Mouse (Mus musculus): Measurements from ENCODE around the gene Auts2.
A peak's percentile ranks its signal among the peaks of the same experiment; 100 is the strongest.
"Not testable (repeated sequence)": the region's sequence is repeated elsewhere in the genome, so short reads cannot be mapped to it uniquely, and the experiment has no call there.

Auts2 gene

DNA sequence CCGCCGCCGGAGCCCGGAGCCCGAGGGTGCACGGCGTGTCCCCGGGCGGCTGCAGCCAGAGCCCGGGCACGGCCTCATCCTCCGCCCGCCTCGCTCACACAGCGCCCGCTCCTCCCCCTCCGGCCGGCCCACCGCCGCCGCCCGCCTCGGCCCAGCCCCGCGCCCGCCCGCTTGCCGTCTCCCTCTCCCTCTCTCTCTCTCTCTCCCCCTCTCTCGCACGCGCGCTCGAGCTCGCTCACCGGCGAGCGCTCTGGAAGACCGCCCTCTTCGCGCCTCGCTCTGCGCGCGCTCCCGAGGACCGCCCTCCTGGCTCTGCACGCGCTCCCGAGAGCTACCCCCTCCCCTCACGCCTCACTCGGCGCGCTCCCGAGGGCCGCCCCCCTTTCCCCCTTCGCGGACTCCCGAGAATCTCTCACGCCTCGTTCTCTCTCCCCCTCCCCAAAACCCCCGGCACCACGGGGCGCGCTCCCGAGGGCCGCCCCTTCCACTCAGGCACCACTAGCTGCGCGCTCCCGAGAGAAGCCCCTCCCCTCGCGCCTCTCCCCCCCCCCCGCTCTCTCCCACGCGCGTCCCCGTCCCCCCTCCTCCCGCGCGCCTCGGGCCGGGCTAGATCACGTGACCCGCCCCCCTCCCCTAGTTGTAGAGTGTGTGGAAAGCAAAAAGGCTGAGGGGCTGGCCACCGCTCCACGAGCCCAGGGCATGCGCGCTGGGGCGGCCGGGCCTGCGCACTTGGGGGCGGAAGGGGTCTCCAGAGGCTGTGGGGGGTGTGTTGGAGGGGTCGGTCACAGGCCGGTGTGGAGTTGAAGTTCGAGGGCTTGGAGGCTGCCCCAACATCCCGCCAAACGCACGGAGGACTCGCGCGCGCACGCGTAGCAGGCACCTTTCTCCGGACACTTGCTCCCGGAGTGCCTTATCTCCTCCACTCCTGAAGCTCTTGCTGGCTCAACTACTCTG, at the start of gene Auts2:
Gene Auts2 (minus strand): TSS at position 227 of the 954 bp plus-strand sequence.
- DNase-seq (ENCODE audit: low spot score), result peak; percentile 90

DNA sequence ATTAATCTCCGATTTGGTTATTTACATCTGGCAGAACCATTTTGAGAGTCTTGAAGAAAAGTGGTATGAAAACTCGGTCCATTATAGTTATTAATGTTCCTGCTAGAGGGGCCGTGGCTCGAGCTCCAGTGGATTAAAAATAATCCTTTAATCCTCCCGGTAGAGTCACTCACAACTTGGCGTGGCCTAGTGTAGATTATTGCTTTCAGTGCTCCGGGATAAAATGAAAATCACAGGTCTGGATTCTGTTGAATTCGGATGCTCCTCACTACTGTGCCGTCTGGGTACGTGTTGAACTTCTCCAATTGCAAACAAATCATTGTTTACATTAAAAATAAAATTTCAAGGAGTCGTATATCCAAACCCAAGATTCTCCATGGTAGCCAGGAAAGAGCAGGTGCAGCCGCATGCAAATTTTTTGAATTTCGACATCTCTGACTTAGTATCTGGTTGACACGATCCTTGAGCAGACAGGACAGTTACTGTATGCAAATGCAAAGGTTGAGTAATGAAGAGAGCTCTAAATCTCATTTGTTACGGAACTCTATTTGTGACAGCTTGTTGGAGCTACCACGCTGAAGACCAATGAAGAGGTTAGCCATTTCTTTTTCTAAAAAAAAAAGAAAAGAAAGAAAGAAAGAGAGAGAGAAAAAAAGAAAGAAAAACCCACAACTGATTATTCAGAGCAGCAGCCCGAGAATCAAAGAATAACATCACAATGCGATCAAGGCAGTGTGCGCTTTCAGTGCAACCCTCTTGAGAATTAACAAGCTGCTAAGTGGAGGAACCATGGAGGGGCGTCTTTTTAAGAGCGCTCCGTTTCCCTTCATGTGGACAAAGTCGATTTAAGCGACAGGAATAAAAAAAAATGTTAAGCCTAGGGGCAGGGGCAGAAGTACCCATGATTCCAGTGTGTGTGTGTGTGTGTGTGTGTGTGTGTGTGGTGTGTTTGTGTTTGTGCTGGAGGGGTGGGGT, 48.9 kb upstream of the Auts2 start:
- no peak for DNase-seq (ENCODE audit: low spot score)

DNA sequence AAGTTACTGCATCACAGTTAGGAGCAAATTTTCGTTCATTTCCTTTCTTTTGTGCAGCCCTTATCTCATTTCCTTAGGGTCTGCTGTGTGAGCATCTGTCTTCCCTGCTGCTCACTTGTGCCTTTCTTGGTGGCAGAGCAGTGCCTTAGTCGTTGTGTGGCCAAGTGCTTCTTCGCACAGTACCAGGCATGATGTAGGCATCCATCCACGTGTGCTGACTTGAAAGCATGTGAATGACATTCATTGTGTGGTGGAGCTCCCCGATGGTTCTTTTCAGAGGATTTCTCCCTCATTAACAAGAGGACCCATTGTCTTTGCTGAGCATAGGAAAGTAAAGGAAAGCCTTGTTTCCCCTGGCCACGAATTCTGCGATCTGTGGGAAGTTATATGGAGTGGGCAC, 36.6 kb upstream of the Auts2 start:
- DNase-seq (ENCODE audit: low spot score), result no peak

DNA sequence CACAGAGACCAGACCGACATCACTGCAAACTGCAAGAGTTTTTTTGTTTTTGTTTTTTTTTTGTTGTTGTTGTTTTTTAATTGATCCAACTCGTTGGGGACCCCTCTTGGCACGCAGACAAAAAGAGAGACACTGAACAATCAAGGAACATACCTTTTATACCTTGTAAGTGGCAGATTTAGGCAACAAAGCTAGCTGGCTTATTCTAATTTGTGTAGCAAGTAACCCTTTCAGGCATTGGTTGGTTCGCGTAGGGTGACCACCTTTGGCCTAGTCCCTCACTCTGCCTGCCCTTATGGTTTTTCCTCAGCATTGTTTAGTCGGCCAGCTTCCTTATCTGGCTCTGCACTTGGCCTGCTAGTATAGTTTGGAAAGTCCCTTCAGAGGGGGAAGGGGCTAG, 17.6 kb upstream of the Auts2 start:
- not testable (repeated sequence) for DNase-seq (ENCODE audit: low spot score)

DNA sequence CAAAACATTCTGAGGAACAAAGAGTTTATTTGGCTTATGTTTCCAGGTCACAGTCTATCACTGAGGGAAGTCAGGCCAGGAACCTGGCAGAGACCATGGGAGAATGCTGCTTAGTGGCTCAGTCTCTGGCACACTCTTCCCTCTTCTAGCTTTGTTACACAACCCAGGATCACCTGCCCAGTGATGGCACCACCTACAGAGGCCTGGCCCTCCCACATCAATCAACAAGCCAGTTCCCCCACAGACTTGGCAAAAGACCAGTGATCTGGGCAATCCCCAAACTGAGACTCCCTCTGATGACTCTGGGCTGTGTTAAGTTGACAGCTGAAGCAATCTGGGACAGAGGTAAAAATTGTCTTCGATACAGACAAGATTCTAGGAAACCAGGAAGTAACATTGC, 2.6 kb upstream of the Auts2 start:
- DNase-seq (ENCODE audit: low spot score), result peak; percentile 3

DNA sequence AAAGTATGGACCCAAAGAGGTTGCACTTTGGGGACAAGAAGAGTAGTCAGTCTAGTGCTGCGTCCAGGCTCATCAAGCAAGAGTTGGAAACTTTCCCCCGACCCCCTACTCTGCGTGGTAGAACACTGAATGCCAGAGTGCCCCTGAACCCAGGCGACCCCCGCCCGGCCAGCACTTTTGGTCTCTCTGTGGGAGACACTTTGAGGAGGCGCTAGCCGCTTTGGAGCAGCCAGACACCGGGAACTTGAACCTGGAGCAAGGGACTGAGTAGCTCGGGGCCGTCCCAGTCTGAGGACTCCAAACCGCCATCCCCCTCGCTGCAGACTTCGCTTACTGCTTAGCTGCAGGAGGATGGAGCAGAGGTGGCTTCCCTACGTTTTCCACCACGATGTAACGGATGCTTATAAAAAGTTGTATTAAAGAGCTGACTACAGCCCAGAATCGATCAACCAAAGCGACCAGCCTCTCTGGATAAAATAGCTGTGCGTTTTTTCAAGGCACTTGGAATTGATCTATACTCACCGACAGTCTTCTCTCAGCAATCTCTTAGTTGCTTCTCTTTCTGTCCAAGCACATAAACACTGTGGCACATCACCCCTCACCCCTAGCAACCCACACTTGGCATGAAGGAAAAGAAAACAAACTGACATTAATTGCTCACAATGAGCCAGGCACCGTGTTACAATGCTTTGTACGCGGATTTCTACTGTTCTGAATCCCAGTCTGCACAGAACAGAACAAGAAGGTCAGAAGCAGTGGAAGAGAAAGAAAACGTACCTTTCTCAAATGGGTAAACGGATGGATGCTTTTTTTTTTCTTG, 1.2 kb upstream of the Auts2 start:
- peak; percentile 2 for DNase-seq (ENCODE audit: low spot score)

DNA sequence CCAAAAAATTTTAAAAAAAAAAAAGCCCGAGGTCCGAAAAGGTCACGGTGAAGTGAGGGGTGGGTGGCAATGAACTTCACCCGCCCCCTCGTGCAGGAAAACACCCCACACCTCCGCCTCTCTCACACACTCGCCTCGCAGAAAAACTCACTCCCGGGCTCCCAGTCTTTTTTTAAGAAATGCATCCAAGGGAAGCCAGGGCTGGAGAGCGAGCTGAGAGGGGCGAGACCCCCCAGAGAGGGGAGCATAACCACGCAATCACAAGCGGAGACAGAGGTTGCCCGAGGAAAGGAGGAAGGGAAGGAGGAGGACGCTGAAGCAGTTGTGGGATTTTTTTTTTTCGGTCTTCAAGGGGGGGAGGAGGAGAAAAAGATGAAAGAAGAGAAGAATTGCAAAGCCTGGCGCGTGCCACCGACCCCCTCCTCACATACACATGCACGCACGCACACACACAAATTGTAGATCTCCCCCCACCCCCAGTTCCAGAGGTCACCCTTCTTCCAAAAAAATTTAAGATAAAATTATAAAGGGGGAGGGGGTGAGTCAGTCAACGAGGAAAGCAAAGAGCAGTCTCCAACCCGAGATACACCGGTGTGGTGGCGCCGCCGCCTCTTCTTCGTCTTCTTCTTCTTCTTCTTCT, 643 bp downstream of the Auts2 start:
- DNase-seq (ENCODE audit: low spot score), result no peak

DNA sequence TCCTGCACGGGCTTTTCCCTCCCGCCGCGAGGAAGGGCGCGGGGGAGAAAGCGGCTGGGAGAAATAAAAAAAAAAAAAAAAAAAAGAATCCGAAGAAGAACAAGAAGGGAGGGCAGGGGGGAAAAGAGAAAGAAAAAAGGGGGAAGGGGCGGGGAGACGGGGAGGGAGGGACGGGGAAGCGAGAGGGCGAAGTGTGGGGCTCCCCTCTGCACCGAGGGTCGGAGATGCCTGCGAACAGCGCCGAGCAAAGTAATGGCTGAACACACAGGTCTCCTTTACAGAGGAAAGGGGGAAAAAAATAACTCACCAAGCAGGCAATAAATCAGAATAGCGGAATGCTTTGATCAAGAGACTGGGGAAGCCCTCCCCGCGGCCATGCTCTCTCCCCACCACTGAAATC, 1.2 kb downstream of the Auts2 start:
- DNase-seq (ENCODE audit: low spot score), result no peak

DNA sequence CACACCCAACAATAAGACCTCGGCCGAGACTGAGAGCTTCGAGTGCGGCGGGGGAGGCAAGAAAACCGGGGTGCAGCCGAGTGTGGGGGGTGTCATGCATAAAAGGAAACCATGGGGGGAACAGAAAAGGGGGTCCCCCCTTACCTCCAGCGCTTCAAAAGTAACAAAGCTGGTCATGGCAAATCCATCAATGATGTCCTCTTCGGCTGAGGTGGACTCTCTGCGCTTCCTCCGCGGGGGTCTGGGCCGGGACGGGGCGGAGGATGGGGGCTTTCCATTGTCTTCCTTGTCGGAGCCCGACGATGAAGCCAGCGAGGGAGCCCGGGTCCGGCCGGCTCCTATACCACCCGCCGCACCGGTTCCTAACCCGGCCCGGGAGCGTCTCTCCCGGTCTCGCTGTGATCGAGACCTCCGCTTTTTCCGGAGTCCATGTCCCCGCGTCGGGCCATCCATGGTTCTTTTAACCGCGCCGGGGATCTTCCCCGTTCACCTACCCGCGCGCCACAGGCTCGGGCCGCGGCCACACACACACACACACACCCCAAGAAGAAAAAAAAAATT, 1.7 kb downstream of the Auts2 start:
- no peak for DNase-seq (ENCODE audit: low spot score)

DNA sequence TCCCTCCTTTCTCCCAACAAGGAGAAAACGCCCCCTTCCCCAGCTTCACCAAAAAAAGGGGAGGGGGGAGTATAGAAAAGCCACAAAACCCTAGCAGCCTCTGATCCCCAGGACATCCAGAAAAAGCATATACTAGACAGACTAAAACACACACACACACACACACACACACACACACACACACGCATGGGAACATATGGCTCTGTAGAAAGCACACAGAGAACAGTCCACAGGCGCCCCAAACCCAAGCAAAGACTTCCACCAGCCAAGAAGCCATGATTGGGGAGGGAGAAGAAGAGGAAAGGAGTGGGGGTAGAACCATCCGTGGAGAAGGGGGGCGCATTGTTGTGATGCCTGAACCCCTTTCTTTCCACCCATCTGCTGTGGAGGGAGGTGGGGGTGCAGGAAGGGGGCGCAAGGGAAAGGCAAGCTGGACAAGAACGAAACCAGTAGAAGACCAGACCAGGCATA, 2.3 kb downstream of the Auts2 start:
- DNase-seq (ENCODE audit: low spot score), result no peak

DNA sequence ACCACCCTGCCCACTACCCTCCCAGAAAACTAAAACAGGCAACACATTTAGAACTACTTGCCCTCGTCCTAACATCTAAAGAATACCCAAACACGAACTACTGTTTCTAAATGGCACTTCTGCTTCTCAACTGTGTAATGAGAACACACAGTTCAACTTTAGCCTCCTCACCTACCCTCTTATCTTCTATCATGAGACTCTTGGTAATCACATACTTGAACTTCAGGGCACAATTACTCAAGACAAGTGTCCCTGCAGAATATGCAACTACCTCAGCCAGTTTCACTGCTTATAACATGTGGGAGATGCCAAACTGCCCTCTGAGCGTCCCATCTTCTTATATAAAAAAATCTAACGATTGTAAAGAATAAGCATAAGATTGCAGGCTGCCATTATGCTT, 5.7 kb downstream of the Auts2 start:
- no peak for DNase-seq (ENCODE audit: low spot score)

DNA sequence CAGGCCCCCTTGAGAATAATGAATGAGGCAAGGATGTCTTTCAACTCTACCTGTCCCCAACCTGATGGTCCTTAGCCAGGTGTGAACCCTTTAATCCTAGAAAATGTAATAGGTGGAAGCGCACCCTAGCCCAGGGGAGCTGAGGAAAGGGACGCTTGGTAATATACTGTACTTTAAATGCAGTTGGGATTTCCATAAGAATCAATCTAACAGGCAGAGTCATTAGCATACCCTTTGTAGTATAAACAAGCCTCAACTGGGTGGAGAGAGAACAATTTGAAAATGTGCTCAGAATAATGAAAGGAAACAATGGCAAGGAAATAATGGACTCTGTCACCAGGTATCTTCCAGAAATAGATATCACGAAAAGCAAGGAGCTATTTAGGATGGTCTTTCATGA, 16.7 kb downstream of the Auts2 start:
- DNase-seq (ENCODE audit: low spot score), result no peak

DNA sequence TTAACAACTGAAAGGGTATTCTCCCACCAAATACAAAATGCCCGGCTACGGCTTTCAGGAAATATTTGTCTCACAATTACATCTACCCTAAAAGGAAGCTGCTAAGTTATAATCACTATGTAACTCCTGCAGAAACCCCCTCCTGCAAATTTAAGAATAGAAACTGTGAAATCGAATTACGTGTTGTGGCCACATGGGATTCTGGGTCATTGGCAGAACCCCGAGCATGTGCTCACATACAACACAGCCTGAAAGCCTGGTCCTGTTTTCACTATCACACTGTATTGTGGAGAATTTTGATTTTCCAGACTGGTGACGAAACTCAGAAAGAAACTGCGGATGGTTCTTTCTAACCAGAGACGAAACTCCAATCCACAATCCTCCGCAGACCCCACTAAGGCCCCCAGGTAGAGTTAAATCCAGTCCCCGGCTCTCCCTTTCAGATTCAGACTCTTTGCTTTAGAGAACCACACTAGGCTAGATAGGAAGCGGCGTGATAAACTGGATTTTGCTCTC, 21.7 kb downstream of the Auts2 start:
- no peak for DNase-seq (ENCODE audit: low spot score)

DNA sequence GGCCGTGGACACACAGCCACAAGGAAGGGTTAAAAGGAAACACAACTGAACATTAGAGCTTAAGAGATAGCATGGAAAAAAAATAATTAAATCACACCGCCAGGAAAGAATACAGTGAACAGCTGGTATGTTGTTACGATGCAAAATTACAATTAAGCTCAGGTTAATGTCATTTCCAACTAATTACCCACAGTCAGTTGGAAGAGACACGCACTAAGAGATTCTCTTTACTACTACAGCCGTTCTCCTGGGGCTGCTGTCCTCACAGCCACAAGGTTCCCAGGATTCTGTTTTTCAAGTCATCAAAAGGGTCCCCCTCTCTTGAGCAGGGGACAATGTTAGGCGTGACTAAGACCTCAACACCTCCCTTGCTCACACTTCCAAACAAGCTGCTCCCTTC, 25.3 kb downstream of the Auts2 start:
- no peak for DNase-seq (ENCODE audit: low spot score)

DNA sequence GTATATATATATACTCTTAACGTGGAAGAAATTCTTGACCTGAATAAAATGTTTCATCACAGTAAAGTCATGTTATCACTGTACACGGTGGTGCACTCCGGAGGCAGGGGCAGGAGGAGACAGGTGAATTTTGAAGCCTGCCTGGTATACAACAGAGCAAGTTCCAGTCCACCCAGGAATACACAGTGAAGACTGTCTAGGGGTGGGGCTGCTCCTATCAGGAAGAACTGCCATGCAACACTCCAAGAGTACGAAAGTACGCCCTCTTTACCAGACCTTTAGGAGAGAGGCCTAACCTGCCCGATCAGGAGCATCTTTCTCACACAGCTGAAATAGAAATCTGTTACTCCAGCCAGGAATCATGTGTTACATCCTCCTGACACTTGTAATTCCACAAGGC, 28.6 kb downstream of the Auts2 start:
- DNase-seq (ENCODE audit: low spot score), result no peak

DNA sequence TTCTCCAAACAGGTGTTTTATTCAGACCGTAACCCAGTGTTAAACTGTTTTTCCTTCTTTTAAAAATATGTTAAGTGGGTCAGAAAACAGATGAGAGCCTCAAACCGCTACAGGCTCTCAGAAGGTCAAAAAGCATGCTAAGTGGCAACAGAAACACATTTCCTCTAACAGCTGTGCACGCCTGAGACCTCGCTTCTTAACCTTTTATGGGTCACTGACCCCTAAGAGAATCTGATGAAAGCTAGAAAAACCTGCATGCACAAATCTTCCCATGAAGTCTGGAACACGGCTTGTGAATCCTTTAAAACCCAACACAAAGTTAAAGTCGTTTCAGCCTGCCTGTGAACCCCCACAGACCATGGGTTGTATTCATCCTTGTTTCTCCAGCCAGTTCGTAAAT, 29.9 kb downstream of the Auts2 start:
- DNase-seq (ENCODE audit: low spot score), result no peak

DNA sequence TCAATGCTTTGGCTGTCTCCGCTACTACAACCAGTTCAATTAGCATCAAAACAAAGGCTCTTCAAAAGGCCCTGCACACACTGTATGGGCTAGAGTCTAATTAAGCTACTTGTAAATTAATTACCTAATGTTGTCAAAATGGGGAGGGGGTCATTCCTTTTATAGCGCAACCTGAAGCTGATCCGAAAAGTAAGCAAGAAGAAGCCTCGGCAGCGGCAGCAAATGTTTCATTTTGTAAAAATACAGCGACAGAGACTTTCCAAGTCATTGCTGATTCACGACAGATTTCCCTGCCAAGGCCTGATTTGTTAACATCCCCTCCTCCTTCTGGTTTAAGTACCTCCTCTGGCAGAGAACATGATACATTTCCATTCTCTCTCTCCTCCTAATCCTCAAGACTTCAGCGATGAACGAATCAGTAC, 33.7 kb downstream of the Auts2 start:
- no peak for DNase-seq (ENCODE audit: low spot score)

DNA sequence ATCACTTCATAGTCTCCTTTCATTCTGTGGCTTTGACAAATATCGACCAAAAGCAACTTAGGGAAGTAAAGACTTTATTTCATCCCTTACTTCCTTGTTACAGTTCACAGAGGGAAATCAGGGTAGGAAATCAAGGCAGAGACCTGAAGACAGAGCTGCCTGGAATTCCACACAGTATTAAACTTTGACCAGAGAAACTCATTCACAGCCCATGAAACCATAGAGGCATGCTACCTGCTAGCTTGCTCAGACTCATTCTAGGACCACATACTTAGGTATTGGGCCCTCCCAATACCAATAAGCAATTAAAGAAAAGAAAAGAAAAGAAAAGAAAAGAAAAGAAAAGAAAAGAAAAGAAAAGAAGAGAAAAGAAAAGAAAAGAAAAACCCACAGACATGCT, 38.3 kb downstream of the Auts2 start:
- no peak for DNase-seq (ENCODE audit: low spot score)

DNA sequence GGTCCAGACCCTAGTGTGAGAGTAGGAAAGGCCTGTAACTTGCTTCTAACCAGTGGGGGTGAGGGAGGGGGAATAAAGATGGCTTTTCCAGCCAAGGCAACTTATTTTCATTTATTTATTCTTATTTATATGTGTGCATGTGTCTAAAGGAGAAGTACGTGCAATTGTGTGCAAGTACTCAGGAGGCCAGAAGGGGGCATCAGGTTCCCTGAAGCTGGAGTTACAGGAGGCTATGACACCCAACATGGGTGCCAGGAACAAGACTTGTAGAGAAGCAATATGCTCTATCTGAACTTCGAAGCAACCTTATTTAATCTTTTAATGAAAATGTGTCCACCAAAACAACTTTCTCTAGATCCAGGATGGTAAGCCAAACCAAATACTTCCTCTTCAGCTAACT, 39.7 kb downstream of the Auts2 start:
- DNase-seq (ENCODE audit: low spot score), result no peak

DNA sequence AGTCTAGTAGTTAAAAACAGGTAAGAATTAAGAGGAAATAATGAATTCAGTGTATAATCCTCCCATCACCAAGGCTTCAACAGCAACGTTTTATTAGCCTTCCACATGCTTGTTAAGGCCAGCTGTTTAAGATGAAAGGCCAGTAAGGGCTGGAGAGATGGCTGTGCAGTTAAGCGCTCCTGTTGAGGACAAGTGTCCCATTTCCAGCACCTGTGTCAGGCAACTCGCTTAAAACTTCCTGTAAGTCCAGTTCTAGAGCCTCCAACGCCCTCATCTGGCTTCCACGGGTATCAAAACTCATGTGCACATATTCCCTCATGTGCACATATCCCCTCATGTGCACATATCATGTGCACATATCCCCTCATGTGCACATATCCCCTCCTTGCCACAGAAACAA, 41.1 kb downstream of the Auts2 start:
- no peak for DNase-seq (ENCODE audit: low spot score)

DNA sequence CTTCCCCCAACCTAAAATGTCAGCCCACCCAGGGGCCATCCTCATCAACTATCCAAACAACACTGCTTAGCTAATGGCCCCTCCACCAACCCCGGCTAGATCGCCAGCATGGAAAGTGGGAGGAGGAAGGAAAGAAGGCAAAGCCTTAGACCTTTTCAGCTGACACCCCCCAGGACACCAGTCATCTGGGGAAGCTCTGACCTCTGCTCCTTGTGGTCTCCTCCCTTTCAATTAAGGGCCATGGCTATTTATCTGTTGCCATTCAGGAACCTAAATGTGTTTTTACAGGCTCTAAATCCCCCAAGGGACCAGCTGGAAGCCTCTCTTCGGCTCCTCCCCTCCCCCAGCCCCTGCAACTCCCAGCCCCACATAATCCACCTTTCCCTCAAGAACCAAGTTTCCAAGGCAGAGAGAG, 42.3 kb downstream of the Auts2 start:
- DNase-seq (ENCODE audit: low spot score), result no peak

Measured in ovary, adult 18-20 months (tissue).